Mouse (Mus musculus) left cerebral cortex, postnatal 25 days (tissue): Measurements from ENCODE around the gene Inf2. TPM values are rescaled to one million over a fixed set of nuclear protein-coding genes. Genes with fewer than 3 reads are reported as not detected.

ENCODE experiments used
- DNase-seq, 2 experiments: peaks; one replicate each; pipeline ENCODE4 v3.0.0; 2022; ENCODE audit warnings: low spot score in 2 of 2, mixed read lengths in 1 of 2
- intact Hi-C: fragments of 180-260 bp; cut with DNase I; formaldehyde crosslinking; loops from one replicate; pipeline ENCODE4 v1.15.1; 2025
- total RNA-seq, 2 experiments: library from RNA; stranded (reverse); gene quantifications; 2 replicates each; pipeline ENCODE4 v1.2.3; 2021

The Inf2 gene
- total RNA-seq, 2 experiments from 2014 or later: 108 to 155 TPM

GRCm38 (mm10) chr12:112561163-112561562 lies 27.4 kb upstream of the Inf2 start:
- no peak for DNase-seq
- intact Hi-C loops: no loop called here

GRCm38 (mm10) chr12:112562462-112562861 lies 26.1 kb upstream of the Inf2 start:
- no peak for DNase-seq
- intact Hi-C loops: no loop called here

GRCm38 (mm10) chr12:112563011-112563410 lies 25.6 kb upstream of the Inf2 start:
- DNase-seq: no peak
- intact Hi-C loops: no loop called here

GRCm38 (mm10) chr12:112570160-112570559 lies 18.4 kb upstream of the Inf2 start:
- intact Hi-C loops: no loop called here
- DNase-seq: no peak

GRCm38 (mm10) chr12:112571064-112571463 lies 17.5 kb upstream of the Inf2 start:
- no peak for DNase-seq
- intact Hi-C loops: no loop called here

- no peak for DNase-seq
- intact Hi-C loops: no loop called here
These were observed 13.2 kb upstream of the Inf2 start for GRCm38 (mm10) chr12:112575274-112575986.

GRCm38 (mm10) chr12:112576341-112576740 lies 12.2 kb upstream of the Inf2 start:
- peak in 1 of 2 experiments; percentile 94 for DNase-seq
- intact Hi-C loops: loop anchor here (1.0 kb wide), 3 partner anchors 12 to 42 kb away; partner anchors contain the start of gene Inf2

- peak in 1 of 2 experiments; percentile 77 for DNase-seq
- intact Hi-C loops: loop anchor here (1.0 kb wide), 3 partner anchors 12 to 42 kb away; partner anchors contain the start of gene Inf2
These were observed 11.8 kb upstream of the Inf2 start for GRCm38 (mm10) chr12:112576749-112577148.

GRCm38 (mm10) chr12:112578296-112579090 lies 10.1 kb upstream of the Inf2 start:
- intact Hi-C loops: no loop called here
- DNase-seq: peak in 1 of 2 experiments; percentile 65

- no peak for DNase-seq
- intact Hi-C loops: no loop called here
These were observed 9.2 kb upstream of the Inf2 start for GRCm38 (mm10) chr12:112579430-112579829.

- intact Hi-C loops: no loop called here
- no peak for DNase-seq
These were observed 8.7 kb upstream of the Inf2 start for GRCm38 (mm10) chr12:112579926-112580325.

- no peak for DNase-seq
- intact Hi-C loops: no loop called here
These were observed 7.5 kb upstream of the Inf2 start for GRCm38 (mm10) chr12:112581113-112581512.

GRCm38 (mm10) chr12:112584954-112585353 lies 3.6 kb upstream of the Inf2 start:
- DNase-seq: no peak
- intact Hi-C loops: no loop called here

GRCm38 (mm10) chr12:112585924-112586538 lies 2.6 kb upstream of the Inf2 start:
- peak; percentile 68 to 85 for DNase-seq
- intact Hi-C loops: no loop called here

GRCm38 (mm10) chr12:112587125-112588124 lies 1.2 kb upstream of the Inf2 start:
- no peak for DNase-seq
- intact Hi-C loops: loop anchor here (1.0 kb wide), 1 partner anchor 11 kb away; no protein-coding TSS in a partner anchor

GRCm38 (mm10) chr12:112589491-112590191 lies 1.1 kb downstream of the Inf2 start:
- intact Hi-C loops: no loop called here
- DNase-seq: no peak

GRCm38 (mm10) chr12:112590566-112591239 lies 2.1 kb downstream of the Inf2 start:
- intact Hi-C loops: no loop called here
- no peak for DNase-seq

GRCm38 (mm10) chr12:112591240-112591639 lies 2.7 kb downstream of the Inf2 start:
- no peak for DNase-seq
- intact Hi-C loops: no loop called here
